Mouse (Mus musculus) hindbrain, embryonic 14.5 days (tissue): Measurements from ENCODE around the gene Pgghg. TPM values are rescaled to one million over a fixed set of nuclear protein-coding genes. Genes with fewer than 3 reads are reported as not detected.
"Not testable (repeated sequence)": the region's sequence is repeated elsewhere in the genome, so short reads cannot be mapped to it uniquely, and the experiment has no call there.

ENCODE experiments used
- ATAC-seq: fragments of 200-750 bp; cut with Nextera tagmentation; 2 replicates; pipeline ENCODE4 v1.8.0; 2017; ENCODE audit warnings: moderate number of reproducible peaks, mild to moderate bottlenecking, moderate TSS enrichment, moderate library complexity; ENCODE audit not compliant: low FRiP score
- DNase-seq: peaks from one replicate; pipeline ENCODE4 v3.0.0-alpha.2; 2015; ENCODE audit warnings: low spot score
- H3K27ac ChIP-seq: fragments of 300-500 bp; sonication (generic); 2 replicates; pipeline ENCODE4 v1.5.1; 2014; ENCODE audit warnings: mild to moderate bottlenecking, moderate library complexity
- H3K27me3 ChIP-seq: fragments of 300-500 bp; sonication (generic); 2 replicates; pipeline ENCODE4 v1.6.1; 2014; ENCODE audit warnings: mild to moderate bottlenecking, low read length, mixed read lengths; ENCODE audit not compliant: control insufficient read depth, insufficient read depth
- H3K36me3 ChIP-seq: fragments of 300-500 bp; sonication (generic); replicated peaks from 2 replicates; pipeline ENCODE4 v1.6.1; 2014; ENCODE audit not compliant: control insufficient read depth, insufficient read depth
- H3K4me1 ChIP-seq: fragments of 300-500 bp; sonication (generic); replicated peaks from 2 replicates; pipeline ENCODE4 v1.6.1; 2014; ENCODE audit warnings: antibody characterized with exemption, low read length, mixed read lengths; ENCODE audit not compliant: control insufficient read depth, insufficient read depth
- H3K4me2 ChIP-seq: fragments of 300-500 bp; sonication (generic); replicated peaks from 2 replicates; pipeline ENCODE4 v1.6.1; 2014; ENCODE audit warnings: mild to moderate bottlenecking, moderate library complexity
- H3K4me3 ChIP-seq: fragments of 300-500 bp; sonication (generic); replicated peaks from 2 replicates; pipeline ENCODE4 v1.5.1; 2014; ENCODE audit warnings: mild to moderate bottlenecking, low read length
- H3K9ac ChIP-seq: fragments of 300-500 bp; sonication (generic); 2 replicates; pipeline ENCODE4 v1.6.1; 2014
- H3K9me3 ChIP-seq: fragments of 300-500 bp; sonication (generic); 2 replicates; pipeline ENCODE4 v1.6.1; 2016; ENCODE audit warnings: low read length; ENCODE audit not compliant: control insufficient read depth
- WGBS: fragments of 180-500 bp; shearing (Covaris S2); extraction: QIAGEN DNeasy Blood & Tissue Kit; methylation state at CpG from one replicate; pipeline ENCODE4 v1.1.7; 2014; 5-methylcytosine and 5-hydroxymethylcytosine counted together
- polyA plus RNA-seq: library from polyadenylated mRNA; unstranded; fragments of >200 nt; fragmentation: Nextera tagmentation; extraction: Ambion mirVana; gene quantifications from 2 replicates; pipeline ENCODE4 v1.2.1, GENCODE M21; 2014

Gene Pgghg
- polyA plus RNA-seq, 1 experiment from 2014 or later: 9.2 TPM

DNA sequence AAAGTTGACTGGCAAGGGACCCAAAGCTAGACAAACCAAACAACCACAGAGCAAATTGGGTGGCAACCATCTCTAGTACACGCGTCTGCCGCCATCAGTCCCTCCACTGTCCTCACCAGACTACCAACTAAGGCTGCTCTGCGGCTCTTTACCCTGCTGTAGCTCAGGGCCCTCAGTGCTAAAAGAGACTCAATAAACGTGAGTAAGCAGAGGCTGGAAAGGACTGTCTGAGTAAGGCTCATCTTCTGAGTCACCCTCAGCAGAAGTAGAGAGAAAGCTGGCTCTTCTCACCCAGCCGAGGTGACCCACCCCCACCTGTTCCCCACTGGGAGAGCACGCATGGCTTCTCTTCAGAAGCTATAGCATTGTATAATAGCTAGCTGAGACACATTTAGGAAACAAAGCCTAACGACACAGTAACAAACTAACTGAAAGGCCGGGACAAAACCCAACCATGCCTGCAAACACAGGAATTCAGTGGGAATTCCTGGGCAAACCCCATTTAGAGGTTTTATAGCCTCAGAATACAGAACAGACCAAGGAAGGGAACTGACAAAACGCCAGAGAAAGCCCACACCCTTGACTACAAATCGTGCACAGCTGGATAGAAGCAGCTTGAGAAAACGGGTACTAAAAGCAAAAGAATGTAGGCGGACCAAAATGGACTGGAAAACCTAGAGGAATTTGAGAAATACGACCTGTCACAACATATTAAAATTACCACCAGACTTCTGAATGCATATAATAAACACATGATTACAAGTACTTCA, 32.4 kb downstream of the Pgghg start:
- 0 out of 2 replicates have a peak, but pooled peaks cover 5% of the 10 kb centered on the region for H3K27me3 ChIP-seq
- no peak overlapping the region for H3K4me3 ChIP-seq
- DNase-seq: no peak
- H3K9me3 ChIP-seq: no peaks in the 10 kb centered on the region
- no peak overlapping the region for H3K9ac ChIP-seq
- no peak for ATAC-seq
- no peaks in the 10 kb centered on the region for H3K36me3 ChIP-seq
- no peak overlapping the region for H3K27ac ChIP-seq
- H3K4me1 ChIP-seq: peaks cover 3% of the 10 kb centered on the region; the same call in 1 of the 2 replicates
- WGBS: 16% methylated on average over 14 of the region's 14 CpGs
- H3K4me2 ChIP-seq: no peak overlapping the region

DNA sequence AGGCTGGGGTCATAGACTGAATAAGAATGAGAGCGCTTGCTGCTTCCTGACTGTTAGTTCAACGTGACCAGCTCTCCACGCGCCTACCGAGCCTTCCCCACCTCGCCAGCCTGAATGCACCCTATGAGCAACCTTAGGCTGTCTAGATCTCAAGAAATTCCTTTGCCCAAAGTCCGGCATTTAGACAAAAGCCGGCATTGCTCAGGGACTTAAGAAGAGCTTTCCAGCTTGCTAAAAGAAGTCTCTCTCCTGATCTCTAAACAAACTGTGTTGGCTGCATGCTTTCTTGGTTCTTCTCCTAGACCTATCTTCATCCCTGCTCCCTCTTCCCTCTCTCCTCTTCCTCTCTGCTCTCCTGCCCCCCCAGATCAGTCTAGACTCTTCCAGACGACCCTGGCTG, 33.7 kb downstream of the Pgghg start:
- no peak for DNase-seq
- H3K36me3 ChIP-seq: no peaks in the 10 kb centered on the region
- H3K4me1 ChIP-seq: peaks cover 3% of the 10 kb centered on the region; the same call in 1 of the 2 replicates
- no peak overlapping the region for H3K4me2 ChIP-seq
- no peak for ATAC-seq
- 16% methylated on average over 9 of the region's 9 CpGs for WGBS
- H3K9ac ChIP-seq: no peak overlapping the region
- no peak overlapping the region for H3K27ac ChIP-seq
- H3K9me3 ChIP-seq: no peaks in the 10 kb centered on the region
- no peak overlapping the region for H3K4me3 ChIP-seq
- 0 out of 2 replicates have a peak, but pooled peaks cover 5% of the 10 kb centered on the region for H3K27me3 ChIP-seq

- Histone ChIP-seq H3K9ac (no peak overlapping the region), H3K27me3 (0 out of 2 replicates have a peak, but pooled peaks cover 5% of the 10 kb centered on the region), H3K36me3 (no peaks in the 10 kb centered on the region), H3K27ac (no peak overlapping the region), H3K9me3 (no peaks in the 10 kb centered on the region), H3K4me3 (no peak overlapping the region), H3K4me2 (no peak overlapping the region), H3K4me1 (peaks cover 3% of the 10 kb centered on the region; the same call in 1 of the 2 replicates)
- WGBS: 31% methylated on average over 3 of the region's 3 CpGs
- DNase-seq (no peak), ATAC-seq (no peak)
These were observed 34.3 kb downstream of the Pgghg start for GRCm38 (mm10) chr7:140975465-140975864.

DNA sequence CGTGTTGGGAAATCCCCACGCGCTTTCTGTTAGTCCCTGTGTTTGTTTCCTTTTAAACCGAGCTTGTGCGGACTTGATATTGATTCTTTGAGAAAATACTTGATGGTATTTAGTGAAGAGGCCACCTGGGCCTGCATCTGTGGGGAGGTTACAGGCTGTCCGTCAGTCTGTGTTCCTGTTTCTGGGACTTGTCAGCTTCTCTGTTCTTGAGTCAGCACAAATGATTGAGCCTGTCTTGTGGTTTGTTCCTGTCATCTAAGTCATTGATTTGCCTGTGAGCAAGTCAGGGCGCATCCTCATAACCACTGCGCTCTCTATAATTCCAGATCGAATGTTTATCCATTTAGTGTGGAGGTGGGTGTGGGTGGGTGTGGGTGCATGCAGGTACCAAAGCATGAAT, 35.5 kb downstream of the Pgghg start:
- not testable (repeated sequence) for H3K4me1 ChIP-seq, DNase-seq, ATAC-seq, H3K27ac ChIP-seq, H3K27me3 ChIP-seq, H3K4me3 ChIP-seq, H3K9ac ChIP-seq, H3K9me3 ChIP-seq, H3K4me2 ChIP-seq, H3K36me3 ChIP-seq
- 92% methylated on average over 9 of the region's 9 CpGs for WGBS

GRCm38 (mm10) chr7:140981704-140982103, 40.5 kb downstream of the Pgghg start:
- no peak for DNase-seq
- no peak overlapping the region for H3K27ac ChIP-seq
- no peak for ATAC-seq
- H3K4me1 ChIP-seq: no peaks in the 10 kb centered on the region
- H3K4me3 ChIP-seq: no peak overlapping the region
- 96% methylated on average over 8 of the region's 8 CpGs for WGBS
- H3K4me2 ChIP-seq: no peak overlapping the region
- H3K9me3 ChIP-seq: no peaks in the 10 kb centered on the region
- no peaks in the 10 kb centered on the region for H3K36me3 ChIP-seq
- H3K27me3 ChIP-seq: no peaks in the 10 kb centered on the region
- H3K9ac ChIP-seq: no peak overlapping the region

DNA sequence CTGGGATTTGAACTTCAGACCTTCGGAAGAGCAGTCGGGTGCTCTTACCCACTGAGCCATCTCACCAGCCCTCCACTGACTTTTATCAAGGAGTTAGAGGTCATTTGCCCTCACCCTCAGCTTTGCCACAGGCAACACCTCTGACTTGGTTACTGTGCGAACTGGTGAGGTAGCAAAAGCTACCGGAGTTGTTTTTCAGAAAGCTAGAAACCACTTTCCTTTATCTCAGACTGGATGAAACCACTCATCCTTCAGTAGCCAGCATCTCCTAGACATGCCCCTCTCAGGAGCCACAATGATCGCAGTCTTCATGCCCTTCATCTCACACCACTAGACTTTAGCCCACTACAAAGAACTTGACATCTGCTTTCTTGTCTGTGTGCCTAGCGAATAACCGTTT, 41.8 kb downstream of the Pgghg start:
- Histone ChIP-seq H3K36me3 (no peaks in the 10 kb centered on the region), H3K4me3 (no peak overlapping the region), H3K27me3 (no peaks in the 10 kb centered on the region), H3K27ac (no peak overlapping the region), H3K4me2 (no peak overlapping the region), H3K9me3 (no peaks in the 10 kb centered on the region), H3K4me1 (no peaks in the 10 kb centered on the region), H3K9ac (no peak overlapping the region)
- WGBS: 94% methylated on average over 7 of the region's 7 CpGs
- ATAC-seq (no peak), DNase-seq (no peak)

DNA sequence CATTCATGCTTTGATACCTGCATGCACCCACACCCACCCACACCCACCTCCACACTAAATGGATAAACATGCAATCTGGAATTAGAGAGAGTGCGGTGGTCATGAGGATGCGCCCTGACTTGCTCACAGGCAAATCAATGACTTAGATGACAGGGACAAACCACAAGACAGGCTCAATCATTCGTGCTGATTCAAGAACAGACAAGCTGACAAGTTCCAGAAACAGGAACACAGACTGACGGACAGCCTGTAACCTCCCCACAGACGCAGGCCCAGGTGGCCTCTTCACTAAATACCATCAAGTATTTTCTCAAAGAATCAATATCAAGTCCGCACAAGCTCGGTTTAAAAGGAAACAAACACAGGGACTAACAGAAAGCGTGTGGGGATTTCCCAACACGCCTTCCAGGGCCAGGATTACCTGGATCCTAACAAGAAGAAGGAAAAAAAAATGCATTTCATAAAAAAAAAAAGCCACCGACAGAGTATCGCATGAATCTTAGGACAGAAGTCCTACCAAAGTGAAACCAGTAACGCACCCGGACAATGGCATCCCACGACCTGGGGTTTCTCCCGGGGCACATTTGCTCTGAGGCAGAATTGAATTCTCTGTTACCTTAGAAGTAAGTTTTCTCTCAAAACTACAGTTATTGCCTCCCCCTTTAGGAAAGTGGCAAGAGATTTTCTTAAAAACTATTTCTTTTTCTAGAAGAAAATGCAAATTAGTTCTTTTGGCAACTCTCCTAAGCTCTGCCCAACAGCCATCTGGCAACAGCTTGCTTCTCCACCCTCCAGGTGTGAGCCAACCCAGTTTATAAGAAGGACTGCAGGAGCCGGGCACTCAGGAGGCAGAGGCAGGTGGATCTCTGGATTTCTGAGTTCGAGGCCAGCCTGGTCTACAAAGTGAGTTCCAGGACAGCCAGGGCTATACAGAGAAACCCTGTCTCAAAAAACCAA, 46.3 kb downstream of the Pgghg start:
- H3K36me3 ChIP-seq: no peaks in the 10 kb centered on the region
- DNase-seq (no peak), ATAC-seq (no peak)
- no peaks in the 10 kb centered on the region for H3K4me1 ChIP-seq
- H3K4me3 ChIP-seq: no peak overlapping the region
- H3K9ac ChIP-seq: no peak overlapping the region
- H3K27me3 ChIP-seq: no peaks in the 10 kb centered on the region
- no peaks in the 10 kb centered on the region for H3K9me3 ChIP-seq
- WGBS: 87% methylated on average over 17 of the region's 17 CpGs
- no peak overlapping the region for H3K27ac ChIP-seq
- no peak overlapping the region for H3K4me2 ChIP-seq

GRCm38 (mm10) chr7:140989022-140989421, 47.8 kb downstream of the Pgghg start:
- ATAC-seq: no peak
- H3K9ac ChIP-seq: no peak overlapping the region
- 67% methylated on average over 4 of the region's 4 CpGs for WGBS

GRCm38 (mm10) chr7:140990185-140990584, 49.0 kb downstream of the Pgghg start:
- Histone ChIP-seq H3K27me3 (no peaks in the 10 kb centered on the region), H3K4me3 (no peak overlapping the region), H3K4me2 (no peak overlapping the region), H3K9me3 (no peaks in the 10 kb centered on the region), H3K27ac (no peak overlapping the region), H3K36me3 (no peaks in the 10 kb centered on the region), H3K4me1 (no peaks in the 10 kb centered on the region), H3K9ac (no peak overlapping the region)
- ATAC-seq (no peak), DNase-seq (no peak)
- 78% methylated on average over 6 of the region's 6 CpGs for WGBS

More at GRCm38 (mm10) chr7:140989022-140989421, 47.8 kb downstream of the Pgghg start:
- no peak for DNase-seq
- Histone ChIP-seq H3K27ac (no peak overlapping the region), H3K4me3 (no peak overlapping the region), H3K36me3 (no peaks in the 10 kb centered on the region), H3K4me1 (no peaks in the 10 kb centered on the region), H3K27me3 (no peaks in the 10 kb centered on the region), H3K4me2 (no peak overlapping the region), H3K9me3 (no peaks in the 10 kb centered on the region)
